Mouse (Mus musculus) MEL (cell line): ENCODE results near the gene Clcn3. TPM values are rescaled to one million over a fixed set of nuclear protein-coding genes. Genes with fewer than 3 reads are reported as not detected.

Source experiments
- DNase-seq: peaks from one replicate; pipeline ENCODE4 v3.0.0; 2011; ENCODE audit warnings: low read depth, low spot score
- H3K27ac ChIP-seq: 2 replicates; pipeline ENCODE4 v1.5.1; 2012; ENCODE audit warnings: low read depth, mild to moderate bottlenecking, control low read depth, low read length, moderate library complexity; ENCODE audit not compliant: control insufficient read depth
- H3K27me3 ChIP-seq, 2 experiments: fragments of 150-350 bp in 1 of 2; sonication (generic) in 1 of 2; 2 replicates each; pipeline ENCODE4 v1.6.1; 2012; ENCODE audit warnings: low read length in 2 of 2, mild to moderate bottlenecking in 2 of 2, improper control_type of control experiment in 1 of 2, moderate library complexity in 1 of 2; ENCODE audit not compliant: insufficient read depth in 2 of 2, control insufficient read depth in 1 of 2
- H3K36me3 ChIP-seq, 2 experiments: 2 replicates each; pipeline ENCODE4 v1.6.1; 2012 to 2014; ENCODE audit warnings: low read length in 2 of 2, improper control_type of control experiment in 1 of 2, inconsistent platforms in 1 of 2, mild to moderate bottlenecking in 1 of 2; ENCODE audit not compliant: insufficient read depth in 2 of 2, control insufficient read depth in 1 of 2
- H3K4me1 ChIP-seq, 2 experiments: fragments of 150-350 bp in 1 of 2; sonication (generic) in 1 of 2; 2 replicates each; pipeline ENCODE4 v1.6.1; 2012; ENCODE audit warnings: low read length in 2 of 2, improper control_type of control experiment in 1 of 2, mild to moderate bottlenecking in 1 of 2; ENCODE audit not compliant: insufficient read depth in 2 of 2, control insufficient read depth in 1 of 2
- H3K4me3 ChIP-seq, 2 experiments: fragments of 150-350 bp in 1 of 2; sonication (generic) in 1 of 2; 2 replicates each; pipeline ENCODE4 v1.5.1; 2012; ENCODE audit warnings: low read depth in 2 of 2, low read length in 2 of 2, mild to moderate bottlenecking in 2 of 2, moderate library complexity in 2 of 2, control low read depth in 1 of 2, improper control_type of control experiment in 1 of 2; ENCODE audit not compliant: control insufficient read depth in 1 of 2, insufficient read depth in 1 of 2
- H3K79me2 ChIP-seq: 2 replicates; pipeline ENCODE4 v1.6.1; 2012; ENCODE audit warnings: mild to moderate bottlenecking, low read length, moderate library complexity; ENCODE audit not compliant: control insufficient read depth, poor library complexity, insufficient read depth
- H3K9ac ChIP-seq: 2 replicates; pipeline ENCODE4 v1.6.1; 2012; ENCODE audit warnings: low read depth, mild to moderate bottlenecking, control low read depth, low read length, moderate library complexity; ENCODE audit not compliant: control insufficient read depth, poor library complexity, severe bottlenecking
- H3K9me3 ChIP-seq: fragments of 150-350 bp; sonication (generic); replicated peaks from 2 replicates; pipeline ENCODE4 v1.6.1; 2012; ENCODE audit warnings: mild to moderate bottlenecking, low read length, improper control_type of control experiment, moderate library complexity; ENCODE audit not compliant: insufficient read depth
- CHD1 ChIP-seq: IDR thresholded peaks from 2 replicates; pipeline ENCODE4 v1.6.1; 2012; ENCODE audit warnings: low read depth, mild to moderate bottlenecking, inconsistent platforms, low read length, improper control_type of control experiment
- E2F4 ChIP-seq: IDR thresholded peaks from 2 replicates; pipeline ENCODE4 v1.6.1; 2011; ENCODE audit warnings: low read depth, low read length, improper control_type of control experiment, borderline replicate concordance
- ELF1 ChIP-seq: IDR thresholded peaks from 2 replicates; pipeline ENCODE4 v1.6.1; 2014; ENCODE audit warnings: low read depth, mild to moderate bottlenecking, inconsistent platforms, low read length, improper control_type of control experiment, moderate library complexity
- EP300 ChIP-seq, 2 experiments: IDR thresholded peaks; 2 replicates each; pipeline ENCODE4 v1.6.1; 2011; ENCODE audit warnings: improper control_type of control experiment in 2 of 2, low read length in 2 of 2, low read depth in 1 of 2, mild to moderate bottlenecking in 1 of 2
- ETS1 ChIP-seq: IDR thresholded peaks from 2 replicates; pipeline ENCODE4 v1.6.1; 2012; ENCODE audit warnings: low read depth, mild to moderate bottlenecking, inconsistent platforms, low read length, improper control_type of control experiment, moderate library complexity
- GABPA ChIP-seq: IDR thresholded peaks from 2 replicates; pipeline ENCODE4 v1.6.1; 2012; ENCODE audit warnings: low read depth, mild to moderate bottlenecking, inconsistent platforms, low read length, improper control_type of control experiment, moderate library complexity
- GATA1 ChIP-seq: IDR thresholded peaks from 2 replicates; pipeline ENCODE4 v1.6.1; 2011; ENCODE audit warnings: low read depth, low read length, improper control_type of control experiment
- HCFC1 ChIP-seq: IDR thresholded peaks from 2 replicates; pipeline ENCODE4 v1.6.1; 2012; ENCODE audit warnings: low read depth, mild to moderate bottlenecking, inconsistent platforms, low read length, improper control_type of control experiment, moderate library complexity
- JUND ChIP-seq: IDR thresholded peaks from 2 replicates; pipeline ENCODE4 v1.6.1; 2011; ENCODE audit warnings: low read depth, mild to moderate bottlenecking, improper control_type of control experiment, low read length
- MAFK ChIP-seq: IDR thresholded peaks from 2 replicates; pipeline ENCODE4 v1.6.1; 2011; ENCODE audit warnings: low read depth, mild to moderate bottlenecking, low read length, improper control_type of control experiment, borderline replicate concordance
- MAX ChIP-seq: IDR thresholded peaks from 2 replicates; pipeline ENCODE4 v1.6.1; 2011; ENCODE audit warnings: low read length, improper control_type of control experiment
- MEF2A ChIP-seq: IDR thresholded peaks from 2 replicates; pipeline ENCODE4 v1.6.1; 2014; ENCODE audit warnings: low read depth, mild to moderate bottlenecking, inconsistent platforms, low read length, improper control_type of control experiment; ENCODE audit not compliant: poor library complexity, insufficient replicate concordance, severe bottlenecking; ENCODE audit errors: extremely low read depth
- MYB ChIP-seq: IDR thresholded peaks from 2 replicates; pipeline ENCODE4 v1.6.1; 2011; ENCODE audit warnings: mild to moderate bottlenecking, low read depth, low read length, improper control_type of control experiment
- MYC ChIP-seq: IDR thresholded peaks from 2 replicates; pipeline ENCODE4 v1.6.1; 2011; ENCODE audit warnings: low read depth, mild to moderate bottlenecking, low read length, improper control_type of control experiment, moderate library complexity
- NELFE ChIP-seq: IDR thresholded peaks from 2 replicates; pipeline ENCODE4 v1.6.1; 2011; ENCODE audit warnings: low read depth, low read length, improper control_type of control experiment
- POLR2A ChIP-seq, 2 experiments: IDR thresholded peaks; 2 replicates each; pipeline ENCODE4 v1.6.1; 2011 to 2012; ENCODE audit warnings: low read length in 2 of 2, mild to moderate bottlenecking in 2 of 2, control low read depth in 1 of 2, improper control_type of control experiment in 1 of 2, low read depth in 1 of 2, moderate library complexity in 1 of 2; ENCODE audit not compliant: control insufficient read depth in 1 of 2, insufficient read depth in 1 of 2, poor library complexity in 1 of 2
- POLR2AphosphoS2 ChIP-seq: IDR thresholded peaks from 2 replicates; pipeline ENCODE4 v1.6.1; 2011; ENCODE audit warnings: low read length, improper control_type of control experiment
- RCOR1 ChIP-seq: IDR thresholded peaks from 2 replicates; pipeline ENCODE4 v1.6.1; 2012; ENCODE audit warnings: low read depth, mild to moderate bottlenecking, inconsistent platforms, low read length, improper control_type of control experiment
- SIN3A ChIP-seq: IDR thresholded peaks from 2 replicates; pipeline ENCODE4 v1.6.1; 2012; ENCODE audit warnings: low read length, improper control_type of control experiment, inconsistent platforms
- TAL1 ChIP-seq: IDR thresholded peaks from 2 replicates; pipeline ENCODE4 v1.6.1; 2012; ENCODE audit warnings: mild to moderate bottlenecking, inconsistent platforms, low read length, moderate library complexity, mixed read lengths
- TBP ChIP-seq: IDR thresholded peaks from 2 replicates; pipeline ENCODE4 v1.8.0; 2011; ENCODE audit warnings: low read depth, low read length, improper control_type of control experiment
- TCF12 ChIP-seq: IDR thresholded peaks from 2 replicates; pipeline ENCODE4 v1.6.1; 2014; ENCODE audit warnings: low read depth, mild to moderate bottlenecking, inconsistent platforms, low read length, improper control_type of control experiment, moderate library complexity
- UBTF ChIP-seq: IDR thresholded peaks from 2 replicates; pipeline ENCODE4 v1.6.1; 2012; ENCODE audit warnings: low read depth, mild to moderate bottlenecking, inconsistent platforms, low read length, improper control_type of control experiment, moderate library complexity, borderline replicate concordance; ENCODE audit not compliant: insufficient read depth
- USF1 ChIP-seq: IDR thresholded peaks from 2 replicates; pipeline ENCODE4 v1.6.1; 2014; ENCODE audit warnings: low read depth, mild to moderate bottlenecking, inconsistent platforms, low read length, improper control_type of control experiment, moderate library complexity
- USF2 ChIP-seq, 2 experiments: IDR thresholded peaks; 2 replicates each; pipeline ENCODE4 v1.6.1; 2011 to 2012; ENCODE audit warnings: improper control_type of control experiment in 2 of 2, low read length in 2 of 2, borderline replicate concordance in 1 of 2, inconsistent platforms in 1 of 2, low read depth in 1 of 2, mild to moderate bottlenecking in 1 of 2; ENCODE audit not compliant: insufficient read depth in 1 of 2
- ZMIZ1 ChIP-seq: IDR thresholded peaks from 2 replicates; pipeline ENCODE4 v1.6.1; 2012; ENCODE audit warnings: low read depth, mild to moderate bottlenecking, inconsistent platforms, low read length, improper control_type of control experiment, moderate library complexity
- ZNF384 ChIP-seq: IDR thresholded peaks from 2 replicates; pipeline ENCODE4 v1.6.1; 2012; ENCODE audit warnings: low read depth, mild to moderate bottlenecking, inconsistent platforms, low read length, improper control_type of control experiment
- polyA plus RNA-seq, 2 experiments: library from polyadenylated mRNA; stranded (reverse) in 1 of 2; unstranded in 1 of 2; fragments of >175 nt in 1 of 2; fragments of >200 nt in 1 of 2; gene quantifications; 2 replicates each; pipeline versions ENCODE4 v1.2.1 to v1.2.4; 2012; ENCODE audit warnings: low replicate concordance in 2 of 2, low read depth in 1 of 2; ENCODE audit not compliant: insufficient read length in 2 of 2, insufficient read depth in 1 of 2, missing spikeins in 1 of 2
- total RNA-seq: library from RNA; depleted of rRNA; stranded (reverse); fragments of 300-350 nt; gene quantifications from 2 replicates; pipeline ENCODE4 v1.2.3, GENCODE M21; 2012

Clcn3 gene
- total and polyA plus RNA-seq, 3 experiments: 28.8 to 65.6 (median 33.0) TPM

DNA sequence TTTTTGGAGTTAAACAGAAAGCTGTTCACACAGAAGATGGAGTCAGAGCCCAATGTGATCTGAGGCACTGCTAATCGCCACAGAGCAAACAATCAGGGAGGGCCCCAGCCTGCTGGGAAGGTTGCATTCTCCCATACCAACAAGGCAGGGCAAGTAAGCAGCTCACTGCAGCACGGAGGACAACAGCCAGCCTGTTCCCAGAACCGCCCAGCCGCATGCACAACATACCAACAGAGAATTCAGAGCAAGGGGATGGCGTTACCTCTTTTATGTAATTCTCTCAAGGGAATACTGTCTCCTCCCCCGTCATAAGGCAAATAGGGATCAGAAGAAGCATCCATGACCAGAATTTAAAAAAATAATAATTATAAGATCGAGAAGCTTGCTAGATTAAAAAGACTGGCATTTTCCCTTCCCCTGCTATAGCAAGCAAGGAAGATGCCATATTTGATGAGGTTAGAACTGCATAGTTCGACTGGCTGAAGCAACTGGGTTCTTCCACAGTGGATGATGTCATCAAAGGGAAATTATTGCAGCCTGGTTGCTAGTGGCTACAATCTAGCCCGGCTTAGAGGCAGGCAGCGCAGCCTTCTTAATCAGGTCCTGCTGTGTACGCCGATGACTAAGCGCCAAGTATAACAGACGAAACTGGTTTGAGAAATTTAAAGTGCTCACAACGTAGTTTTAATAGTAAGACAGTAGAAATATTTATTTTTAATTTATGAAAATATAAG lies 28.7 kb downstream of the Clcn3 start:
- peak overlapping the region; percentile 85 for H3K9ac ChIP-seq
- H3K27me3 ChIP-seq: no peaks in the 10 kb centered on the region
- H3K27ac ChIP-seq: peak overlapping the region; percentile 98
- peaks cover 0 to 56% of the 10 kb centered on the region in 2 experiments; a peak in 3 of 4 replicates for H3K36me3 ChIP-seq
- peak overlapping the region; percentile 84 to 85 for H3K4me3 ChIP-seq
- peaks cover 47% of the 10 kb centered on the region for H3K79me2 ChIP-seq
- H3K9me3 ChIP-seq: no peaks in the 10 kb centered on the region
- peaks cover 32 to 40% of the 10 kb centered on the region in 2 experiments for H3K4me1 ChIP-seq
- TF ChIP-seq TBP: peak; percentile 67; the same call in 1 of the 2 replicates
- TF ChIP-seq MYB: peak; percentile 78
- no peak for TF ChIP-seq MAX
- peak; percentile 93 for TF ChIP-seq TCF12
- TF ChIP-seq CHD1: 0 out of 2 replicates have a peak, but pooled peaks have one; percentile 29
- TF ChIP-seq ELF1: peak; percentile 64; the same call in 1 of the 2 replicates
- TF ChIP-seq E2F4: no peak
- TF ChIP-seq USF2 (IDR thresholded peaks at IDR 0.05; ENCODE audit: borderline replicate concordance in 1 of 2, insufficient read depth in 1 of 2, low read depth in 1 of 2, low read length in 2 of 2): no peak
- TF ChIP-seq ZMIZ1: peak; percentile 18; the same call in 1 of the 2 replicates
- peak; percentile 99 for TF ChIP-seq ETS1
- TF ChIP-seq SIN3A: peak; percentile 97
- peak; percentile 72 for TF ChIP-seq GABPA
- TF ChIP-seq POLR2AphosphoS2: peak; percentile 75; the same call in 1 of the 2 replicates
- TF ChIP-seq USF1: no peak
- TF ChIP-seq MEF2A: no peak
- no peak for TF ChIP-seq ZNF384
- TF ChIP-seq NELFE: peak; percentile 53; the same call in 1 of the 2 replicates
- peak; percentile 93 for TF ChIP-seq TAL1
- no peak for TF ChIP-seq UBTF
- peak; percentile 85 to 95 for TF ChIP-seq EP300 (IDR thresholded peaks at IDR 0.05; ENCODE audit: low read depth in 1 of 2, low read length in 2 of 2)
- TF ChIP-seq GATA1: peak; percentile 98
- TF ChIP-seq POLR2A (IDR thresholded peaks at IDR 0.05; ENCODE audit: control insufficient read depth in 1 of 2, insufficient read depth in 1 of 2, low read depth in 1 of 2, low read length in 2 of 2, poor library complexity in 1 of 2): peak in 1 of 2 experiments; percentile 55; a peak in 2 of 4 replicates
- TF ChIP-seq RCOR1: peak; percentile 44; the same call in 1 of the 2 replicates
- TF ChIP-seq MAFK: peak; percentile 81
- TF ChIP-seq JUND: peak; percentile 76
- peak; percentile 61; the same call in 1 of the 2 replicates for TF ChIP-seq HCFC1
- peak; percentile 51; the same call in 1 of the 2 replicates for TF ChIP-seq MYC
- peak; percentile 97 for DNase-seq
